Mouse (Mus musculus): ENCODE data around the gene Dchs2. TPM values are rescaled to one million over a fixed set of nuclear protein-coding genes. Genes with fewer than 3 reads are reported as not detected.

Gene Dchs2
- total RNA-seq, 2 experiments from 2014 or later, result 5.0 to 5.3 TPM

DNA sequence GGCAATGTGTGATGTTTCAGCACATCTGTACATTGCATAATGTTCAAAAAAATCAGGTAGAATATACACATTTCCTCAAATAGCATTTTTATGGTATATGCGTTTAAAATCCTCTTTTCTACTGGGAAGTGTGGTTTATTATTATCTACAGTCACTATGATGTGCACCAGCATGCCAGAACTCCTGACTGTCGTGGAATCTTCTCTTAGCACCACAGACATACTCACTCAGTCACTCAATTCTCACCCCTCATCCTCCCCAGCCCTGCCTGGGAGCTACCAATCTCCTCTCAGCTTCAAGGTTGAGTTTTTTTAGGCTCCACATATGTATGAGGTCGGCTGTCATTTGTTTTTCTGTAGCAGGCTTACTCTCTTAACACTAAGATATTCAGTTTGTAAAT, 20.8 kb downstream of the Dchs2 start:
- no peak for DNase-seq (ENCODE audit: low spot score in 2 of 2)

DNA sequence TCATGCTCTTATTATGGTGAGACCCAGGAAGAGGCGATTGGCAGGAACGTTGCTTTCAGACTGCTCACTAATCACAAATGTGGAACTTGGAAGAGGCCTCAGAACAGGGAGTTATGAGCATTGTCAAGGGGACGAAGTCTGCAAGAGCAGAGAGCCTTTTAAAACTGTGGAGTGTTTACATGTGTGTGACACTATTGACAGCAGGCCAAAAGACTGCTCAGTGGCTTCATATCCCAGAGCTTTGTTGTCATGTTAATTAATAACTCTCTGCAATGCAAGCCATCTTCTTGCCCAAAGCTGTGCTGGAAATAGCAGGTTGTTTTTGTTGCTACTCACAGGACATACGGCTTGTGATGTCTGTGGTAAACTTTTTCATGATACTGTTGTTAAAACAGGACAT, 27.9 kb downstream of the Dchs2 start:
- DNase-seq (ENCODE audit: low spot score in 2 of 2), result no peak

DNA sequence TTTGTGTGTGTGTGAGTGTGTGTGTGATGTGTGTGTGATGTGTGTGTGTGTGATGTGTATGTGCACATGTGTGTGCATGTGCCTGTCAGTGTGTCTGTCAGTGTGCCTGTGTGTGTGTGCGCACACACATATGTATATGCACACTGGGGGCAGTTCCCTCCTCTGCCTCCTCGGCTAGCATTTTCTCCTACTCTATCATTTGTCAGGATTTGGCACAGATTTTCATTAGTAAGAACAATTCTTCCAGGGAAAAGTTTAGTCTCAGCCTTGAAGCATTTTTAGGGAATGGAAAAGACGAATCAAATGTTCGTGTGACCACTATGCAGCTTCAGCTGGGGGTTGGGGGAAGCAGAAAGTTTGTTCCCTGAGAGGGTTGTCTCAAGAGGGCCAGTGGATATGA, 28.4 kb downstream of the Dchs2 start:
- DNase-seq (ENCODE audit: low spot score in 2 of 2), result no peak

GRCm38 (mm10) chr3:83161542-83162231, 33.9 kb downstream of the Dchs2 start:
- no peak for DNase-seq (ENCODE audit: low spot score in 2 of 2)

DNA sequence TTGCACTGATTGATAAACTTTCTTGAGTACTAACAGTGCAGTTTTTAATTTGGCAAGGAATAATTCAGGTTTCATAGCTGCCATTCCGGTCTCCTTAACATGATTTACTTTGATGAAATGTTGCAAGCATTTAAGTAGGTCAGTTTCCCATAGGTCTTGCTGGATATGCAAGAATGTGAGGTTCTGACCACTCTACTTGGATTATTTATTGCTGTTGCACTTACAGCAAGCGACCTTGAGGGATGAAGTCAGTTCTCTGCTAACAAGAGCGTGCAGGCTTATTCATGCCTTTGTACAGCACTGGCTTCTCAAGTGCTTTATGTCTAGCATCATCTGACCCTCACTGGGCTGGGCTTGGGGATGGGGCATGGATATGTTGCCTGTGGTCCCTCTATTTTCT, 35.9 kb downstream of the Dchs2 start:
- no peak for DNase-seq (ENCODE audit: low spot score in 2 of 2)

DNA sequence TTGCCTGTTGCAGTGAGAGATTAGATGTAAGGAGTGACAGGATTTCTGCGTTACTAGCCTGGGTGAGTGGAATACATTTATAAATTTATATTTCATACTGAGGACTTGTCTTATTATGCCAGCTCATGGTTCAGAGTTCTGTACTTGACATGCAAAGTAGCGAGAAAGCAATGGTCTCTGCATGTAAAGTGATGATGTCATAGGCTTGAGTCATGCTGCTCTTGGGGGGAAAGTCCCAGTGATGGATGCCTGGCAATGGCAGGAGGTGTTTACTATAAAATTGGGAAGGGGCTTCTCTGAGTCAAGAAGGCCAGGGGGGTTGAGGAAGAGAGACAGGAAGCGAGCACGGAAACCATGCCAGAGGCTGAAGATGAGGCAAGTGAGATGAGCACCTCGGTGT, 57.8 kb downstream of the Dchs2 start:
- DNase-seq (ENCODE audit: low spot score in 2 of 2), result no peak

DNA sequence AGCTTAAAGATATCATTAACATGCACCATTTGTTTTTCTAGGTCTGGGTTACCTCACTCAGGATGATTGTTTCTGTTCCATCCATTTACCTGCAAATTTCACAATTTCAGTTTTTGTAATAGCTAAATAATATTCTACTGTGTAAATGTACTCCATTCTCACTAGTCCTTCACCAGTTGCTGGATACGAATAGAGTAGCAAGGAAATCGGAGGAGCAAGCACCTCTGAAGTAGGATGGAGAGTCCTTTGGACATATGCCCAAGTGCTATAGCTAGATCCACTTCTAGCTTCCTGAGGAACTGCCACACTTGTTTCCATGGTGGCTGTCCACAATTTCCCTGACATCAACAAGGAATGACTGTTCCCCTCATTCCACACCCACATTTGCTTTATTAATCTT, 63.5 kb downstream of the Dchs2 start:
- no peak for DNase-seq (ENCODE audit: low spot score in 2 of 2)

- DNase-seq (ENCODE audit: low spot score in 2 of 2), result peak in 1 of 2 experiments; percentile 28
These were observed 64.7 kb downstream of the Dchs2 start for GRCm38 (mm10) chr3:83192401-83192800.

DNA sequence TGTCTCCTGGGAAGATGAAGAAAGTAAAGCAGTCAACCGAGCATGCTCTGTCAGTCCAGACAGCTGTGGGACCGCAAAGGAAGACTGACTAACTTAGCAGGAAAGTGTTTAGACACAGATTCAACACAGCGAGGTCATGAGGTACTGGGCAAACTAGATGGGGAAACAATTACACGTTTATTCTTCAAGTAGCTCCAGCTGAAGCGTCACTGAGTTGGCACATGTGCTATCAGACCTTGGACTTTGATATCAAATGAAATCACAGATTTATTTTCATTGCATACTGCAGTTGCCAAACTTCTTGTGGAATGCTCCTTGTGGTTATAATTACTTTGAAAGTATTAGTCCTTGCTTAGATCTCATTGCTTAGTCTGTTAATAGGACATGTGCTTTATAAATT, 67.2 kb downstream of the Dchs2 start:
- no peak for DNase-seq (ENCODE audit: low spot score in 2 of 2)

GRCm38 (mm10) chr3:83201286-83201980, 73.7 kb downstream of the Dchs2 start:
- no peak for DNase-seq (ENCODE audit: low spot score in 2 of 2)

DNA sequence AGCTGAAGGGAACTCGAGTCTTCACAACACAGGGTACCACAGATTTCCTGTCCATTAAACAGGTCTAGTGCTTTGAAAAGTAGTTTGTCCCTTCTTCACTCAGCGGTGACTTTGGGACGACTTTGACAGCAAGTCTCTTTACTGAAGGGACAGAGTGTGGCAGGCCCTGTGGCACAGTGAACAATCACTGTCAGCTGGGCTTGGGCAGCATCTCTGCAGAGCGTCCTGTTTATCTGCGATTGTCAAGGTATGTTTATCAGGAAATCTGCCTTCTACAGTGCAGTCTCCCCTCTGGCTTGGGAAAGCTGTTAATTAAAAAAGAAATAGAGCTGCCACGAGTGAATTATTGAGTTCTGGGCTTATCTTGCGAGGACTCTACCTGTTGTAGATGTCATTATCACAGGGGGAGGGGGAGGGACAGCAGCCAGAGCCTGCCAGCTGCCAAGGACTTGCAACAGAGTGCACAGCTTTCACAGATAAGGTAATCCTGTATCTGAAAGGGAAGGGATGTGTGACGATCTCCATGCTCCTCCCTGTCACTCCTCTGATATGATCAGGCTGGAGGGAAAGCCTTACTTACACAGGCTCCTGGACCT, 77.4 kb downstream of the Dchs2 start:
- DNase-seq (ENCODE audit: low spot score in 2 of 2), result no peak

DNA sequence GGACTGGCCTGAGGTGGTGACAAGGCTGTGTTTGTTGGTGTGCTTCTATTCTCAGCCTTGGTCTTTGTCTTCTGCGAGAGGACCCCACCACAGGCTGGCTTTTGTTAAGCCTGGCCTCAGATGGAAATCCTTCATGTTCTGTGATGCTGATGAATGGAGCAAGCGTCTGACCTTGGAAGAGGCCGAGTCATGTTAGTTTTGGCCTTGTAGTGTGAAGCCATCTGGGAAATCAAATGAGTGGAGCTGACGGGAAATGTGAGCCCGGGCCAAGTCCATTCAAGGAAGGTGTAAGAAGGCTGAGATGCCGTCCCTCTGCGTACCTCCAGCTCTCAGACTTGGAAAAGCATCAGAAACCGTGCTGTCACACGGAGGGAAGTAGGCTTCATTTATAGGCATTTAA, 81.9 kb downstream of the Dchs2 start:
- no peak for DNase-seq (ENCODE audit: low spot score in 2 of 2)

DNA sequence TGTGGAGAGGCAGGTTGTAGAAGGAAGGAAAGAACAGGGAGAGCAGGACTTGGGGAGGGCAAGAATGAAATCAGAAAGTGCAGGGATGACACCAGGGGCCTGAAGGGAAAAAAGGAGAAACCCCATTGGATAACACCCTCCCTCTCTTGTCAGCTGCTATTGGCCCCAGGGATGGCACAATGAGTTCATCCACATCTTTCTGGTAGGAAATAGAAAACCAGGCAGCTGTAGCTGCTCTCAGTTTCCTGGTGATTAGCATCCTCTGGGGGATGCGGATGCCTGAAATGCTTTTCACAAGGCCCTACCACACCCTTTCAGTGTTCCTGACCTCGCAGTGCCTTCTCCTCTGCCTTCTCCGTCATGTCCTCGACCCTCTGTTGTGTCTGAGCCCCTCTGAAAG, 82.5 kb downstream of the Dchs2 start:
- no peak for DNase-seq (ENCODE audit: low spot score in 2 of 2)

- no peak for DNase-seq (ENCODE audit: low spot score in 2 of 2)
These were observed 84.2 kb downstream of the Dchs2 start for GRCm38 (mm10) chr3:83211939-83212338.

- peak in 1 of 2 experiments; percentile 37 for DNase-seq (ENCODE audit: low spot score in 2 of 2)
These were observed 84.8 kb downstream of the Dchs2 start for GRCm38 (mm10) chr3:83212578-83212977.

DNA sequence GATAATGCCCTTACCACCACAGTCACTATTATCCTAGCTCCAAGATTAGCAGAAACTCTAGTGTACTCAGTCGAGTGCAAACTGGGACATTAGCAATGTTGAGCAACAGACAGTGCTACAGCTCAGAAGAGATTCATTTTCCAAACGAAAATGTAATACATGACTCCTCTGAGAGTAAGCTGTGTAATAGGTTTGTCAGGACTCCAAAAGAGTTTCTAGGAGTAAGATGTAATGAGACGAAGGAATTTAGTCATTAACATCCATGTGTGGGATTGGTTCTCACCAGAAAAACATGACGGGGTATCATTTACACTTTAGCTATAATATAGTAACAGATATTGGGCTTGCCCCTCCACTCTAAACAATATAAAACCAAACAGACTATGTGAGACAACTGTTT, 90.3 kb downstream of the Dchs2 start:
- no peak for DNase-seq (ENCODE audit: low spot score in 2 of 2)

- peak in 1 of 2 experiments; percentile 60 for DNase-seq (ENCODE audit: low spot score in 2 of 2)
These were observed 92.4 kb downstream of the Dchs2 start for GRCm38 (mm10) chr3:83220101-83220500.

- DNase-seq (ENCODE audit: low spot score in 2 of 2), result peak; percentile 45 to 64
These were observed 94.4 kb downstream of the Dchs2 start for GRCm38 (mm10) chr3:83222125-83222524.

DNA sequence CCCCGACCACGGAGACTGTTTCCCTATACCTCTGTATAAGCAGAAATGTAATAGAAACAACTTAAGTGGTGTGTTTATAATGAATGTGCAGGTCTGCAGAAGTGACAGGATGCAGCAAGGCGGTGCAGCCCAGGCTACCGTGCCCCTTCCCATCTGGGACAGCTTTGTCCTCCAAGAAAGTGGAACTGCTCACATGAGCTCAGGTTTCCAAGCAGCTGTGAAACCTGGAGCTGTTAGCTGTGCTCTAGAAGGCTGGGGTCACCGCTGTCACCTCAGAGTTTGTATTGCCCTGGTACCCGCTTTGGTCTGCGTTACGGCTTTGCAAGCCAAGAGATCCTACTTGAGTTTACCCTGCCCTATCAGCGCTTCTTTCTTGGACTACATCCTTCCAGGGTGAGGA, 100.6 kb downstream of the Dchs2 start:
- DNase-seq (ENCODE audit: low spot score in 2 of 2), result no peak

DNA sequence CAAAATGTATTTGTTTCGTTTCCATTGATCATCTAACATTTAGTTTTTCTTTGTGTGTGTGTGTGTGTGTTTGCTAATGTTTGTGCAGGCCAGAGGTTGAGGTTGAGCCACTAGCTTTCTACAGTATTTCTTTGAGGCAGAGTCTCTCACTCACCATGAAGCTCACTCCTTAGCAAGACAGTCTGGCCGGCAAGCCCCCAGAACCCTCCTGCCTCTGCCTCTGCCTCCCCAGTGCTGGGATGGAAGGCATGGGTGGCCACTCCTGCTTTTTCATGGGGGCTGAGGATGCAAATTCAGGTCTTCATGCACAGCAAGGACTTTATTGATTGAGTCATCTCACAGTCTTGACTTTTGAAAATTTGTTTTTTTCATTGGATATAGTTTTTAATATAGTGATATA, 102.6 kb downstream of the Dchs2 start:
- DNase-seq (ENCODE audit: low spot score in 2 of 2), result no peak

DNA sequence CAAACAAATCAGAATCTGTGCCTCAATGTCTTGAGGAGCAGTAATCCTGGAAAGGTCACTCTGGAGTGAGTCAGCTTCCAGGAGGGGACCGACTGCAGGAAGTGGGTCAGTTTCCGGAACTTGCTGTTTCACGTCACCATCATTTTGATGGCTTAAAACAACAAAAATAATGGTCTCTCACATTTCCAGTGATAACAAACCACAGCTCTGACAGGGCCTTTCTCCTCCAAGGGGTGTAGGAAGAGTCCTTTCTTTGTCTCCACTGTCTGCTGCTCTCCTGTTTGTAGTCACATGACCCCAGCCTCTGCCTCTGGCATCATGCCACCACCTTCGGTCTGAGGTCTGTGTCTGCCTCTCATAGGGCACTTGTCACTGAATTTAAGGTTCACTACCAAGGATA, 106.7 kb downstream of the Dchs2 start:
- no peak for DNase-seq (ENCODE audit: low spot score in 2 of 2)

DNA sequence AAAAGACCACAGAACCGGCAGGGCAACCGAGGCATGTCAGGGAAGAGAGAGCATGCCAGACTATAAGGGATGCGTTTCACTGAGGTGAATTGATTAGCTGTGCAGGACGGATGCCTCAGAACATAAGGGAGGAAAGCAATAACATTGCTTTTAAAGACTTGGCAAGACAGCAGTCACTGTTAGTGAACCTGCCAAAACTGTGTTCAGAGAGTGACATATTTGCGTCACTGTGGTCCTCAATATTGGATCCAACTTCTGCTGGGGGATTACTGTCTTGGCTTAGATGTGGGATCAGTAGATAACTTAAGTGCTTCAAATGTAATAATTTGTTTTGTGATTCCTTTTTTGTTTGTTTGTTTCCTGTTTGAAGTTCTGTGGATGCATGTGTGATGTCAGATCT, 107.3 kb downstream of the Dchs2 start:
- DNase-seq (ENCODE audit: low spot score in 2 of 2), result no peak

- no peak for DNase-seq (ENCODE audit: low spot score in 2 of 2)
These were observed 118.8 kb downstream of the Dchs2 start for GRCm38 (mm10) chr3:83246536-83246935.

Data from layer of hippocampus, postnatal 14 days (tissue).